Mouse (Mus musculus): ENCODE data around the gene Olfr782.
"Not testable (repeated sequence)": the region's sequence is repeated elsewhere in the genome, so short reads cannot be mapped to it uniquely, and the experiment has no call there.

DNA sequence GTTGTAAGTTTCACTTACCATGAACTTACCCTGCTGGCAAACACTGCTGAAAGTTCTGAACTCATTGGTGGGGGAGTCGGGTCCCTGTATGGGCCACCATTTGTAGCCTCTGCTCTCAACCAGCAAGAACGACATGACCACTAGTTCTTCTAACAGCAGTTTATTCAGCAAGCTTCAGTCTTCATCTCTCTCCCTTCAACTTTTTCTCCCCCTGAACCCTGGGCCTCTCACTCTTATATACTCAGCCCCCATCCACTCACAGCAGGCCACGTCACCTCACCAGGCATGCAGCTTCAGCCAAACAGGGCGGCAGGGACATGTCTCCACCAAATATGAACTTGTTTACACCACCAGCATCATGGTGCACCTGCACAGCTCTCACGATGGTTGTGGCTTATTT, 25.4 kb downstream of the Olfr782 start:
- TF ChIP-seq CTCF, EP300 (IDR thresholded peaks at IDR 0.05): not testable (repeated sequence)
